Mouse (Mus musculus): Measurements from ENCODE around the gene Zfp956. TPM values are rescaled to one million over a fixed set of nuclear protein-coding genes. Genes with fewer than 3 reads are reported as not detected.
"Not testable (repeated sequence)": the region's sequence is repeated elsewhere in the genome, so short reads cannot be mapped to it uniquely, and the experiment has no call there.

Zfp956 gene
- total RNA-seq, 4 experiments from 2014 or later = 20.0 to 24.1 (median 21.1) TPM

DNA sequence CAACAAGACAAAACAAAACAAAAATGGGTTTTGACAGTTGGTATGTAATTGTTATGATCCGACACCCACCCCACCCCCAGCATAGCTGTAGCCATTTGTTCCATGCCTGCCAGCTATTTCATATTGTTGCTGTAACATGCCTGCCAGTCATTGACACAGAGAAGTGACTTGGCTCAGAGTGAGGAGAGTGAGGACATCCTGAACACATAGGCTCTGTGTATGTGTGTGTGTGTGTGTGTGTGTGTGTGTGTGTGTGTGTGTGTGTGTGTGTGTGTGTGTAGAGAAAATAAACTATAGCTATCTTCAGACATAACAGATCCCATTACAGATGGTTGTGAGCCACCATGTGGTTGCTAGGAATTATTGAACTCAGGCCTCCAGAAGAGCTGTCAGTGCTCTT is 15.0 kb downstream of the Zfp956 start:
- not testable (repeated sequence) for DNase-seq (ENCODE audit: low spot score in 2 of 2)

- no peak for DNase-seq (ENCODE audit: low spot score in 2 of 2)
Measured at GRCm38 (mm10) chr6:47974599-47974998, 21.4 kb downstream of the Zfp956 start.

DNA sequence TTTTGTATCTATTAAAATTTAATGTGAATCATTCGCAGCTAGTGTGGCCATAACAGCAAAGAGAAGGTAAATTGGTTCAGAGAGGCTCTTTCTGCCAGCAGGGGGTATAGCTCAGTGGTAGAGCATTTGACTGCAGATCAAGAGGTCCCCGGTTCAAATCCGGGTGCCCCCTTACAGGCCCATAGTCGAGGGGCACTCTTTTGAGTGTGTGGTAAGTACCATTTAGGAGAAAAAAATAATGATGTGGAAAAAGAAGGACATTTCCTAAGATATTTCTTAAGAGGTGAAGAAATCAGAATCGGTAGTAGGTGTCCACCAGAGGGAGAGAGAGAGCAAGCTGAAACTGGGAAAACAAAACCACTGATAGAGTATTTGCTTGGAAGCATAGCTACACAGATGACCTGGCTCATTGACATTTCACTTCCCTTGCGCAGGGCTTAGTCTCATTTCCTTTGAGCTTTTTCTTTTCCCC is 25.7 kb downstream of the Zfp956 start:
- DNase-seq (ENCODE audit: low spot score in 2 of 2) = peak; percentile 58 to 78

- no peak for DNase-seq (ENCODE audit: low spot score in 2 of 2)
Measured at GRCm38 (mm10) chr6:47983936-47984335, 30.7 kb downstream of the Zfp956 start.

DNA sequence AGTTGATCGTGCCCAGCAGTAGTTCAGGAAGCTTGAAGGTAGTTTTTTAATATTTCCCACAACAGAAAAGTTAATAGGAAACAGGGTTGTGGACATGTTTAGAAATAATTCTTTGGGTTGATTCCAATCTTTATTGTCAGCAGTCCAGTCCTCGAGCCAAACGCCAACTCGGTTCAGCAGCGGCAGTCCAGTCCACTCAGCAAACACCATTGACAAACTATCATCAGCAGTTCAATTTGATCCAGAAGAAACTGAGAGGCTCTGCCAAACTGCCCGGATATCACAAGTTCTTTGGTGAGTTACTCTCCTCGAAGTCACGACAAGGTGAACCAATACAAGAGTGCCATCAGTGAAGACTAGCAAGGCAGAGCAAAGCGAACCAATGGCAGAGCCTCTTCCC is 42.5 kb downstream of the Zfp956 start:
- DNase-seq (ENCODE audit: low spot score in 2 of 2) = no peak

DNA sequence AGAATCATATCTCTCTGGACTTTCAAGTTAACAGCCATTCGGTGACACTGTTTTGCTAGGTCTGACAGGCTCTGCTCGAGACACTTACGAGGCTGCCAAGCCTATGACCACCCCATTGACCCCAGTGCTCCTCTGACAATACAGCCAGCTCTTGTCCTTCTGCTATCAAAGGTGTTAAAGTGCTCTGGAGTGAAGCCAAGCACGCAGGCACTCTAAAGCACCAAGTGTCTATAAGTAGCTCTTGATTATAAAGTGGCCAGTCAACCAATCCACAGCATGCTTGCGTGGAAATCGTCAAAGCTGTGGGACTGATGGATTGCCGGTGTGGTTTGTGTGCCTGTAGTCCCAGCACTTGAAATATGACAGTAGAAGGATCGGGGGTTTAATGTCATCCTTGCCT is 57.5 kb downstream of the Zfp956 start:
- DNase-seq (ENCODE audit: low spot score in 2 of 2) = no peak

Other genes with a start within 250 kb of the Zfp956 start
- gene Pdia4, start 140.0 kb upstream of the Zfp956 start, total RNA-seq (2022) = 10 to 100 TPM; 42.0 to 49.3 (median 47.7) TPM
- gene Zfp786, start 122.5 kb upstream of the Zfp956 start, total RNA-seq (2022) = 1 to 10 TPM; 5.5 to 7.1 (median 6.1) TPM
- 10 to 100 TPM; 19.2 to 24.5 (median 20.1) TPM for gene Zfp398, start 117.7 kb upstream of the Zfp956 start, total RNA-seq (2022)
- 10 to 100 TPM; 11.0 to 13.4 (median 11.8) TPM for gene Zfp282, start 76.2 kb upstream of the Zfp956 start, total RNA-seq (2022)
- gene Zfp212, start 32.9 kb upstream of the Zfp956 start, total RNA-seq (2022) = 10 to 100 TPM; 17.5 to 19.1 (median 18.2) TPM
- 10 to 100 TPM; 38.6 to 41.1 (median 39.2) TPM for gene Zfp777, start 95.5 kb downstream of the Zfp956 start, total RNA-seq (2022)
- gene Zfp746, start 133.2 kb downstream of the Zfp956 start, total RNA-seq (2022) = 10 to 100 TPM; 30.4 to 35.2 (median 32.0) TPM